Mouse (Mus musculus) liver, adult (tissue): Measurements from ENCODE around the gene S100a5.

Experiments
- GATA4 ChIP-seq: IDR thresholded peaks from 2 replicates; pipeline ENCODE4 v1.6.1; 2014; ENCODE audit warnings: mild to moderate bottlenecking, low read length; ENCODE audit not compliant: insufficient replicate concordance

The S100a5 gene

GRCm38 (mm10) chr3:90608223-90608622 is at the start of gene S100a5:
TSS of gene S100a5 (plus strand) at chr3:90608523.
- TF ChIP-seq GATA4, result no peak

GRCm38 (mm10) chr3:90560008-90560628 is 48.2 kb upstream of the S100a5 start, which contains the start of gene S100a3:
TSS of gene S100a3 (plus strand) at chr3:90560578.
- TF ChIP-seq GATA4, result no peak

GRCm38 (mm10) chr3:90574691-90575090 is 33.6 kb upstream of the S100a5 start:
- no peak for TF ChIP-seq GATA4

GRCm38 (mm10) chr3:90575320-90575719 is 33.0 kb upstream of the S100a5 start:
- TF ChIP-seq GATA4, result no peak

GRCm38 (mm10) chr3:90576351-90577001 is 31.8 kb upstream of the S100a5 start:
- no peak for TF ChIP-seq GATA4

- TF ChIP-seq GATA4, result no peak
Observed at GRCm38 (mm10) chr3:90579433-90579832, 28.9 kb upstream of the S100a5 start.

- no peak for TF ChIP-seq GATA4
Observed at GRCm38 (mm10) chr3:90581141-90581540, 27.2 kb upstream of the S100a5 start.

GRCm38 (mm10) chr3:90582156-90582555 is 26.2 kb upstream of the S100a5 start:
- TF ChIP-seq GATA4, result no peak

- TF ChIP-seq GATA4, result no peak
Observed at GRCm38 (mm10) chr3:90582556-90582955, 25.8 kb upstream of the S100a5 start.

GRCm38 (mm10) chr3:90583893-90584292 is 24.4 kb upstream of the S100a5 start:
- TF ChIP-seq GATA4, result no peak

- TF ChIP-seq GATA4, result no peak
Observed at GRCm38 (mm10) chr3:90585595-90585994, 22.7 kb upstream of the S100a5 start.

GRCm38 (mm10) chr3:90586016-90586643 is 22.2 kb upstream of the S100a5 start:
- TF ChIP-seq GATA4, result no peak

GRCm38 (mm10) chr3:90586906-90587305 is 21.4 kb upstream of the S100a5 start:
- no peak for TF ChIP-seq GATA4

GRCm38 (mm10) chr3:90587361-90588101 is 20.8 kb upstream of the S100a5 start:
- no peak for TF ChIP-seq GATA4

GRCm38 (mm10) chr3:90589390-90589789 is 18.9 kb upstream of the S100a5 start:
- no peak for TF ChIP-seq GATA4

GRCm38 (mm10) chr3:90589947-90590346 is 18.4 kb upstream of the S100a5 start, which contains the start of gene S100a2:
TSS of gene S100a2 (plus strand) at chr3:90590247.
- no peak for TF ChIP-seq GATA4

- no peak for TF ChIP-seq GATA4
Observed at GRCm38 (mm10) chr3:90594466-90594865, 13.9 kb upstream of the S100a5 start.
